Mouse (Mus musculus): ENCODE results near the gene Msmo1.

- TF ChIP-seq POLR2A (IDR thresholded peaks at IDR 0.05; ENCODE audit: insufficient read length, low read depth) (no peak), E2F4 (IDR thresholded peaks at IDR 0.05; ENCODE audit: insufficient read depth) (no peak), POLR2AphosphoS2 (IDR thresholded peaks at IDR 0.05; ENCODE audit: insufficient read length, low read depth) (no peak), TCF3 (IDR thresholded peaks at IDR 0.05; ENCODE audit: insufficient read length, low read depth) (no peak), MYOD1 (IDR thresholded peaks at IDR 0.05; ENCODE audit: control insufficient read depth in 1 of 3, insufficient read length in 2 of 3, low read depth in 2 of 3) (no peak), MAX (IDR thresholded peaks at IDR 0.05; ENCODE audit: low read depth) (no peak), TCF12 (IDR thresholded peaks at IDR 0.05; ENCODE audit: insufficient read depth, poor library complexity, severe bottlenecking) (no peak)
Measured at GRCm38 (mm10) chr8:64762751-64763150, 29.2 kb upstream of the Msmo1 start.
